Mouse (Mus musculus) myocyte (in vitro differentiated cells): ENCODE results near the gene Atg4b.

ENCODE experiments used
- E2F4 ChIP-seq: IDR thresholded peaks from one replicate; pipeline ENCODE4 v1.6.1; 2011; ENCODE audit warnings: mild to moderate bottlenecking, control low read depth, moderate library complexity; ENCODE audit not compliant: insufficient read depth
- POLR2A ChIP-seq: IDR thresholded peaks from one replicate; pipeline ENCODE4 v1.6.1; 2011; ENCODE audit warnings: low read depth, mild to moderate bottlenecking, control low read depth, moderate library complexity; ENCODE audit not compliant: insufficient read length
- POLR2AphosphoS2 ChIP-seq: IDR thresholded peaks from one replicate; pipeline ENCODE4 v1.6.1; 2011; ENCODE audit warnings: low read depth, control low read depth; ENCODE audit not compliant: insufficient read length
- TCF3 ChIP-seq: IDR thresholded peaks from one replicate; pipeline ENCODE4 v1.6.1; 2011; ENCODE audit warnings: low read depth, control low read depth; ENCODE audit not compliant: insufficient read length

- TF ChIP-seq POLR2AphosphoS2: no peak
- TF ChIP-seq E2F4: no peak
- TF ChIP-seq TCF3: no peak
- no peak for TF ChIP-seq POLR2A
Measured at GRCm38 (mm10) chr1:93716166-93716565, 35.1 kb upstream of the Atg4b start.
